Mouse (Mus musculus) spleen, adult 12 weeks (tissue): ENCODE measurements around the gene Arl6ip5.

Experiments used
- DNase-seq: peaks from one replicate; pipeline ENCODE4 v3.0.0; 2022; ENCODE audit warnings: low spot score

The Arl6ip5 gene

GRCm38 (mm10) chr6:97273058-97273710 lies 62.7 kb downstream of the Arl6ip5 start:
- no peak for DNase-seq

- no peak for DNase-seq
Measured at GRCm38 (mm10) chr6:97273777-97274176, 63.3 kb downstream of the Arl6ip5 start.

- DNase-seq, result no peak
Measured at GRCm38 (mm10) chr6:97275760-97276159, 65.3 kb downstream of the Arl6ip5 start.

- no peak for DNase-seq
Measured at GRCm38 (mm10) chr6:97276366-97276765, 65.9 kb downstream of the Arl6ip5 start.

- DNase-seq, result no peak
Measured at GRCm38 (mm10) chr6:97276890-97277497, 66.5 kb downstream of the Arl6ip5 start.

GRCm38 (mm10) chr6:97278014-97278787 lies 67.7 kb downstream of the Arl6ip5 start:
- peak; percentile 6 for DNase-seq

GRCm38 (mm10) chr6:97278878-97279277 lies 68.4 kb downstream of the Arl6ip5 start:
- DNase-seq, result no peak
